9 mouse cellular contexts compared by ENCODE assay signal in genomic region chr17:17829816-17830535, GRCm38 (mm10). TPM values are rescaled to one million over a fixed set of nuclear protein-coding genes. Genes with fewer than 3 reads are reported as not detected.
DNase-seq lines count a peak whose midpoint lies in the region; ATAC-seq and TF ChIP-seq lines count a peak whose summit lies in the region.
"Had no signal": no experiment of that assay in that cellular context is flagged by ENCODE, and none has a peak within 500 bp of the region (broad histone marks: within the 10 kb centered on the region; RNA-seq: fewer than 3 reads in every experiment).

No protein-coding gene starts in this region.

- peaks cover 79% of the 10 kb centered on the region for H3K79me3 ChIP-seq in C2C12 (ENCODE audit: low read depth)

- no peaks in the 10 kb centered on the region for H3K9me3 ChIP-seq in forebrain, embryonic 11.5 days (ENCODE audit: control insufficient read depth, low read length)
- no peaks in the 10 kb centered on the region for H3K9me3 ChIP-seq in limb, embryonic 13.5 days

- H3K4me2 ChIP-seq in forebrain, embryonic 11.5 days (ENCODE audit: low read depth, low read length, severe bottlenecking), result peak overlapping the region; percentile 88
- peak overlapping the region; percentile 88 for H3K4me2 ChIP-seq in limb, embryonic 13.5 days (replicated peaks)

- peak overlapping the region; percentile 63 for H3ac ChIP-seq in C2C12 (ENCODE audit: control insufficient read depth, insufficient read length, low read depth)

- no peak for ATAC-seq in forebrain, embryonic 11.5 days (replicated peaks; ENCODE audit: low FRiP score)
- no peak for ATAC-seq in limb, embryonic 13.5 days (ENCODE audit: low FRiP score, low read depth)

- H3K4me3 ChIP-seq in gastrocnemius, adult 2 months, result peak overlapping the region; percentile 94
- peak overlapping the region; percentile 87 for H3K4me3 ChIP-seq in C2C12 (ENCODE audit: insufficient read depth, poor library complexity, severe bottlenecking)
- peak overlapping the region; percentile 83 for H3K4me3 ChIP-seq in forebrain, embryonic 11.5 days (ENCODE audit: low read depth, low read length)
- peak overlapping the region; percentile 83 for H3K4me3 ChIP-seq in limb, embryonic 13.5 days

- intact Hi-C loops in gastrocnemius, adult 2 months (cut with DNase I), result loop anchor here (5.0 to 10.0 kb wide), 3 partner anchors 43 to 765 kb away; partner anchors contain the start of genes Riok2 and Zfp960
- intact Hi-C loops in gastrocnemius, postnatal 36 days (cut with DNase I), result no loop called here

- peaks cover 58% of the 10 kb centered on the region for H3K36me3 ChIP-seq in C2C12 (ENCODE audit: control insufficient read depth, insufficient read depth)
- no peaks in the 10 kb centered on the region; the same call in 1 of the 2 replicates for H3K36me3 ChIP-seq in forebrain, embryonic 11.5 days (ENCODE audit: control insufficient read depth, insufficient read depth, low read length)
- peaks cover 45% of the 10 kb centered on the region for H3K36me3 ChIP-seq in limb, embryonic 13.5 days

- H3K79me2 ChIP-seq in C2C12 (ENCODE audit: control insufficient read depth, insufficient read depth), result peaks cover 99% of the 10 kb centered on the region

- no peak for DNase-seq in gastrocnemius, adult 2 months
- no peak for DNase-seq in gastrocnemius, postnatal 36 days
- DNase-seq in forebrain, embryonic 11.5 days (ENCODE audit: low spot score), result peak; percentile 53
- no peak for DNase-seq in frontal cortex, postnatal 10 days (ENCODE audit: low spot score in 2 of 2)
- no peak for DNase-seq in embryo, embryonic 10 days (ENCODE audit: low spot score)
- no peak for DNase-seq in right cerebral cortex, adult 2 months (ENCODE audit: low spot score in 2 of 2)

- H3K9ac ChIP-seq in forebrain, embryonic 11.5 days (ENCODE audit: low read length), result peak overlapping the region; percentile 91
- peak overlapping the region; percentile 94 for H3K9ac ChIP-seq in limb, embryonic 13.5 days

- H3K4me1 ChIP-seq in forebrain, embryonic 11.5 days (replicated peaks; ENCODE audit: control insufficient read depth, insufficient read depth, low read length), result peaks cover 6% of the 10 kb centered on the region; the same call in 1 of the 2 replicates
- peaks cover 58% of the 10 kb centered on the region for H3K4me1 ChIP-seq in limb, embryonic 13.5 days

- no peak for TF ChIP-seq CTCF in gastrocnemius, adult 2 months (IDR thresholded peaks at IDR 0.05)
- no peak for TF ChIP-seq CTCF in C2C12 (IDR thresholded peaks at IDR 0.05; ENCODE audit: control insufficient read depth, insufficient read depth, insufficient read length)

- H3K27me3 ChIP-seq in C2C12 (ENCODE audit: control insufficient read depth, insufficient read depth, insufficient read length), result no peaks in the 10 kb centered on the region
- no peaks in the 10 kb centered on the region for H3K27me3 ChIP-seq in forebrain, embryonic 11.5 days (ENCODE audit: control insufficient read depth, insufficient read depth, low read length)
- H3K27me3 ChIP-seq in limb, embryonic 13.5 days, result no peaks in the 10 kb centered on the region

- 65% methylated on average over 19 of the region's 23 CpGs for WGBS in forebrain, embryonic 11.5 days
- 47% methylated on average over 23 of the region's 23 CpGs for WGBS in limb, embryonic 13.5 days

- peak overlapping the region; percentile 96 for H3K27ac ChIP-seq in gastrocnemius, adult 2 months
- no peak overlapping the region; the same call in 1 of the 2 replicates for H3K27ac ChIP-seq in forebrain, embryonic 11.5 days (ENCODE audit: low read depth, low read length)
- peak overlapping the region; percentile 100; the same call in 1 of the 2 replicates for H3K27ac ChIP-seq in limb, embryonic 13.5 days

TF ChIP-seq in C2C12, 6 proteins besides CTCF, POLR2A, EP300 and RAD21:
- no peak for TF ChIP-seq MYOG (IDR thresholded peaks at IDR 0.05; ENCODE audit: control insufficient read depth, extremely low read depth, insufficient read length)
- no peak for TF ChIP-seq MYOD1 (IDR thresholded peaks at IDR 0.05; ENCODE audit: control insufficient read depth, insufficient read length, low read depth)
- TF ChIP-seq FOSL1 (IDR thresholded peaks at IDR 0.05; ENCODE audit: insufficient read depth, low read length, poor library complexity, severe bottlenecking), result no peak
- TF ChIP-seq USF1 (IDR thresholded peaks at IDR 0.05; ENCODE audit: low read depth), result no peak
- no peak for TF ChIP-seq CEBPB (IDR thresholded peaks at IDR 0.05; ENCODE audit: low read depth)
- no peak for TF ChIP-seq MAX (IDR thresholded peaks at IDR 0.05)

RNA-seq across cellular contexts. Expression of gene Spaca6, which starts 3.0 kb away (rescaled TPM):
- total RNA-seq in gastrocnemius, adult 2 months (2021), result 1 to 10 TPM; 8.4 to 8.9 TPM
- total RNA-seq in gastrocnemius, postnatal 36 days (2021), result 1 to 10 TPM; 8.7 to 9.4 TPM
- 11.2 TPM for polyA plus RNA-seq in C2C12 (2012; fragmentation: generic; extraction: Trizol)
- 38.3 and 43.0 TPM in 2 replicates for polyA plus RNA-seq in forebrain, embryonic 11.5 days (2014; fragmentation: Nextera tagmentation; extraction: Ambion mirVana)
- 56.0 and 59.7 TPM in 2 replicates for polyA plus RNA-seq in limb, embryonic 13.5 days (2015; fragmentation: Nextera tagmentation; extraction: Ambion mirVana)

RNA-seq across cellular contexts. Expression of gene Has1, which starts 25.0 kb away (rescaled TPM):
- total RNA-seq in gastrocnemius, adult 2 months (2021), result under 1 TPM; 0.13 to 0.22 TPM
- total RNA-seq in gastrocnemius, postnatal 36 days (2021), result under 1 TPM in 1 of 2 experiments, not detected in 1; 0.26 TPM
- polyA plus RNA-seq in C2C12 (2012; fragmentation: generic; extraction: Trizol), result 2.5 TPM
- 1.3 and 1.5 TPM in 2 replicates for polyA plus RNA-seq in forebrain, embryonic 11.5 days (2014; fragmentation: Nextera tagmentation; extraction: Ambion mirVana)
- 1.5 and 1.7 TPM in 2 replicates for polyA plus RNA-seq in limb, embryonic 13.5 days (2015; fragmentation: Nextera tagmentation; extraction: Ambion mirVana)

RNA-seq across cellular contexts. Expression of gene Fpr1, which starts 53.8 kb away (rescaled TPM):
- total RNA-seq in gastrocnemius, adult 2 months (2021), result not detected
- not detected for total RNA-seq in gastrocnemius, postnatal 36 days (2021)
- polyA plus RNA-seq in C2C12 (2012; fragmentation: generic; extraction: Trizol), result not detected
- polyA plus RNA-seq in forebrain, embryonic 11.5 days (2014; fragmentation: Nextera tagmentation; extraction: Ambion mirVana), result 0.20 TPM in 1 of 2 replicates, not detected in the other
- not detected in 2 replicates for polyA plus RNA-seq in limb, embryonic 13.5 days (2015; fragmentation: Nextera tagmentation; extraction: Ambion mirVana)

RNA-seq across cellular contexts. Expression of gene Fpr2, which starts 57.6 kb away (rescaled TPM):
- total RNA-seq in gastrocnemius, adult 2 months (2021), result not detected
- total RNA-seq in gastrocnemius, postnatal 36 days (2021), result not detected
- polyA plus RNA-seq in C2C12 (2012; fragmentation: generic; extraction: Trizol), result not detected
- not detected in 2 replicates for polyA plus RNA-seq in forebrain, embryonic 11.5 days (2014; fragmentation: Nextera tagmentation; extraction: Ambion mirVana)
- polyA plus RNA-seq in limb, embryonic 13.5 days (2015; fragmentation: Nextera tagmentation; extraction: Ambion mirVana), result not detected in 2 replicates

RNA-seq across cellular contexts. Expression of gene Fpr3, which starts 57.7 kb away (rescaled TPM):
- total RNA-seq in gastrocnemius, adult 2 months (2021), result not detected
- total RNA-seq in gastrocnemius, postnatal 36 days (2021), result not detected
- polyA plus RNA-seq in C2C12 (2012; fragmentation: generic; extraction: Trizol), result not detected
- not detected in 2 replicates for polyA plus RNA-seq in forebrain, embryonic 11.5 days (2014; fragmentation: Nextera tagmentation; extraction: Ambion mirVana)
- not detected in 2 replicates for polyA plus RNA-seq in limb, embryonic 13.5 days (2015; fragmentation: Nextera tagmentation; extraction: Ambion mirVana)
- polyA plus RNA-seq: large intestine, adult 2 months had no signal
